Mouse (Mus musculus): ENCODE data around the gene Mpo.

Gene Mpo

GRCm38 (mm10) chr11:87757001-87757954, 36.1 kb upstream of the Mpo start:
- in situ Hi-C loops (cut with MboI; ENCODE audit: unreplicated experiment in 2 of 2) = loop anchor here in 1 of 2 experiments (10.0 kb wide), 3 partner anchors 332 to 1318 kb away; partner anchors contain the start of gene Gm525

- in situ Hi-C loops (cut with MboI; ENCODE audit: unreplicated experiment in 2 of 2) = loop anchor here in 1 of 2 experiments (10.0 kb wide), 3 partner anchors 334 to 1316 kb away; partner anchors contain the start of gene Gm525
Measured at GRCm38 (mm10) chr11:87758161-87758911, 35.0 kb upstream of the Mpo start.

- in situ Hi-C loops (cut with MboI; ENCODE audit: unreplicated experiment in 2 of 2) = loop anchor here in 1 of 2 experiments (10.0 kb wide), 3 partner anchors 334 to 1316 kb away; partner anchors contain the start of gene Gm525
Measured at GRCm38 (mm10) chr11:87758957-87759608, 34.3 kb upstream of the Mpo start.

GRCm38 (mm10) chr11:87759609-87760005, 33.8 kb upstream of the Mpo start:
- in situ Hi-C loops (cut with MboI; ENCODE audit: unreplicated experiment in 2 of 2) = loop anchor here (5.0 to 10.0 kb wide), 5 partner anchors 32 to 1315 kb away; partner anchors contain the start of gene Gm525 (in 1 of the 2)

- in situ Hi-C loops (cut with MboI; ENCODE audit: unreplicated experiment in 2 of 2) = loop anchor here (5.0 to 10.0 kb wide), 2 partner anchors 33 to 546 kb away; no protein-coding TSS in a partner anchor
Measured at GRCm38 (mm10) chr11:87760301-87761081, 32.9 kb upstream of the Mpo start, which contains the start of gene Tspoap1. Tspoap1 (plus strand) TSS chr11:87760541.

GRCm38 (mm10) chr11:87761181-87761721, 32.1 kb upstream of the Mpo start:
- in situ Hi-C loops (cut with MboI; ENCODE audit: unreplicated experiment in 2 of 2) = loop anchor here (5.0 to 10.0 kb wide), 2 partner anchors 34 to 546 kb away; no protein-coding TSS in a partner anchor

GRCm38 (mm10) chr11:87761806-87762701, 31.3 kb upstream of the Mpo start:
- in situ Hi-C loops (cut with MboI; ENCODE audit: unreplicated experiment in 2 of 2) = loop anchor here (5.0 to 10.0 kb wide), 2 partner anchors 35 to 547 kb away; no protein-coding TSS in a partner anchor

- in situ Hi-C loops (cut with MboI; ENCODE audit: unreplicated experiment in 2 of 2) = loop anchor here (5.0 to 10.0 kb wide), 2 partner anchors 36 to 548 kb away; no protein-coding TSS in a partner anchor
Measured at GRCm38 (mm10) chr11:87762702-87763385, 30.5 kb upstream of the Mpo start.

GRCm38 (mm10) chr11:87763511-87763987, 29.8 kb upstream of the Mpo start:
- in situ Hi-C loops (cut with MboI; ENCODE audit: unreplicated experiment in 2 of 2) = loop anchor here (5.0 to 10.0 kb wide), 2 partner anchors 36 to 549 kb away; no protein-coding TSS in a partner anchor

- in situ Hi-C loops (cut with MboI; ENCODE audit: unreplicated experiment in 2 of 2) = loop anchor here (5.0 to 10.0 kb wide), 2 partner anchors 37 to 549 kb away; no protein-coding TSS in a partner anchor
Measured at GRCm38 (mm10) chr11:87763988-87764876, 29.1 kb upstream of the Mpo start.

- in situ Hi-C loops (cut with MboI; ENCODE audit: unreplicated experiment in 2 of 2) = loop anchor here in 1 of 2 experiments (5.0 to 10.0 kb wide), 3 partner anchors 41 to 554 kb away; partner anchors contain the start of gene Rnf43
Measured at GRCm38 (mm10) chr11:87768745-87769144, 24.6 kb upstream of the Mpo start.

- in situ Hi-C loops (cut with MboI; ENCODE audit: unreplicated experiment in 2 of 2) = loop anchor here in 1 of 2 experiments (5.0 kb wide), 1 partner anchor 109 kb away; the partner anchor contains the start of gene Rnf43
Measured at GRCm38 (mm10) chr11:87770989-87771388, 22.4 kb upstream of the Mpo start.

GRCm38 (mm10) chr11:87772354-87772753, 21.0 kb upstream of the Mpo start:
- in situ Hi-C loops (cut with MboI; ENCODE audit: unreplicated experiment in 2 of 2) = loop anchor here in 1 of 2 experiments (5.0 kb wide), 1 partner anchor 110 kb away; the partner anchor contains the start of gene Rnf43

GRCm38 (mm10) chr11:87778100-87778765, 15.1 kb upstream of the Mpo start:
- in situ Hi-C loops (cut with MboI; ENCODE audit: unreplicated experiment in 2 of 2) = no loop called here

- in situ Hi-C loops (cut with MboI; ENCODE audit: unreplicated experiment in 2 of 2) = no loop called here
Measured at GRCm38 (mm10) chr11:87778915-87779314, 14.5 kb upstream of the Mpo start.

All from v-Abl transformed pro-B cells (cell line).